Comparison of ENCODE assay signal across 9 mouse cellular contexts in the genomic region with DNA sequence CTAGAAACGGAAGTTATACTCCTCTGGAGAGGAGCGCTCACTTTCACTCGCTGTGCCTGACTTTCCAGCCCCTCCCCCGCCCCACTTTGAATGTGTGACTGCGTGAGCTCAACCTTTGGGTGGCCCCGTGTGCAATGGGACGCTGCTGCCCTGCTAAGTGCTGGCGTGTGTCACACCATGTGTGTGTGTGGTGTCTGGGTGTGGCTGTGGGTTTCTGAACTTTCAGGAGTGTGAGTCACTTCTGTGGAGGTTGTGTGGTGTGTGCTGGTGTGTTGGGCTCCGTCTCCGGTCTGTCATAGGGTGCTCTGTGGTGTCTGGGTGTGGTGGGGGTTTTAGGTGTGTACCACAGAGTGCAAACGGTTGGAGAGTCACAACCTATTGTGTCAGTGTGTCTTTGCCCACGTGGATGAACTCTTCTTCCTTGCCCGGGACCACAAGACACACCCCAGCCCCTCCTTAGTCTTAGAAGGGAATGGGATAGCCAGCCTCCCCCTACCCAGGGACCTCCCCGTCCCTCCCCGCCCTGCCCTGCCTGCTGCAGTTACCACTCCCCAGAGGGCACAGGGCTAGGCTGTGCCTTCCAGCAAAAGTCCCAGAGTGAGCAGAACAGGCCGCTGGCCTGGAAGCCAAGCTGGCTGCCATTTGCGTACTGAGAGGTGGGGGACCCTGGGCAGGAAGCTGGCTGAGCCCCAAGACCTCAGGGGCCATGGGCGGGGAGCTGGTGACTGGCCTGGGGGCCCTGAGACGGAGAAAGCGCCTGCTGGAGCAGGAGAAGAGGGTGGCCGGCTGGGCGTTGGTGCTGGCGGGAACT. TPM values are rescaled to one million over a fixed set of nuclear protein-coding genes. Genes with fewer than 3 reads are reported as not detected.
A peak's percentile ranks its signal among the peaks of the same experiment; 100 is the strongest.
DNase-seq lines count a peak whose midpoint lies in the region; ATAC-seq lines count a peak whose summit lies in the region.
"Had no signal": no experiment of that assay in that cellular context is flagged by ENCODE, and none has a peak within 500 bp of the region (broad histone marks: within the 10 kb centered on the region; RNA-seq: fewer than 3 reads in every experiment).

A gene (plus strand): TSS at position 533 of the 811 bp plus-strand sequence.

- H3K27me3 ChIP-seq in forebrain, embryonic 10.5 days (ENCODE audit: poor library complexity, severe bottlenecking), result 0 out of 2 replicates have a peak, but pooled peaks cover 3% of the 10 kb centered on the region
- no peaks in the 10 kb centered on the region for H3K27me3 ChIP-seq in forebrain, embryonic 15.5 days
- H3K27me3 ChIP-seq in neural tube, embryonic 12.5 days (replicated peaks), result no peaks in the 10 kb centered on the region; the same call in 1 of the 2 replicates

- no peaks in the 10 kb centered on the region for H3K36me3 ChIP-seq in forebrain, embryonic 10.5 days (replicated peaks)
- no peaks in the 10 kb centered on the region for H3K36me3 ChIP-seq in forebrain, embryonic 15.5 days
- H3K36me3 ChIP-seq in neural tube, embryonic 12.5 days, result no peaks in the 10 kb centered on the region
- H3K36me3 ChIP-seq: midbrain, embryonic 12.5 days had no signal

- H3K4me2 ChIP-seq in forebrain, embryonic 15.5 days (replicated peaks), result no peak within 1 kb of the TSS
- no peak within 1 kb of the TSS for H3K4me2 ChIP-seq in neural tube, embryonic 12.5 days (replicated peaks)
- H3K4me2 ChIP-seq: midbrain, embryonic 12.5 days had no signal

- H3K4me3 ChIP-seq in forebrain, embryonic 10.5 days, result peak within 1 kb of the TSS; percentile 26
- no peak within 1 kb of the TSS for H3K4me3 ChIP-seq in forebrain, embryonic 15.5 days
- H3K4me3 ChIP-seq in neural tube, embryonic 12.5 days, result no peak within 1 kb of the TSS
- H3K4me3 ChIP-seq: midbrain, embryonic 12.5 days had no signal

- no peak within 1 kb of the TSS for H3K9ac ChIP-seq in forebrain, embryonic 15.5 days (replicated peaks)
- H3K9ac ChIP-seq in neural tube, embryonic 12.5 days, result peak within 1 kb of the TSS; percentile 33; the same call in 1 of the 2 replicates
- H3K9ac ChIP-seq: midbrain, embryonic 12.5 days had no signal

- H3K27ac ChIP-seq in forebrain, embryonic 10.5 days, result peak within 1 kb of the TSS; percentile 79
- no peak within 1 kb of the TSS for H3K27ac ChIP-seq in forebrain, embryonic 15.5 days (replicated peaks)
- no peak within 1 kb of the TSS for H3K27ac ChIP-seq in neural tube, embryonic 12.5 days
- H3K27ac ChIP-seq: midbrain, embryonic 12.5 days had no signal

- ATAC-seq in forebrain, embryonic 15.5 days (replicated peaks), result no peak
- ATAC-seq in inflammation-experienced regulatory T-cells, adult 6 months, result peak; percentile 69
- ATAC-seq in neural tube, embryonic 12.5 days (ENCODE audit: low FRiP score, low read depth), result no peak

- H3K9me3 ChIP-seq in forebrain, embryonic 10.5 days, result no peaks in the 10 kb centered on the region
- H3K9me3 ChIP-seq in forebrain, embryonic 15.5 days, result no peaks in the 10 kb centered on the region
- H3K9me3 ChIP-seq in neural tube, embryonic 12.5 days, result no peaks in the 10 kb centered on the region
- H3K9me3 ChIP-seq: midbrain, embryonic 12.5 days had no signal

- 50% methylated on average over 23 of the region's 23 CpGs for WGBS in forebrain, embryonic 10.5 days
- WGBS in forebrain, embryonic 15.5 days, result 46% methylated on average over 23 of the region's 23 CpGs
- 48% methylated on average over 23 of the region's 23 CpGs for WGBS in neural tube, embryonic 12.5 days

- no peak for DNase-seq in forebrain, embryonic 10.5 days (ENCODE audit: extremely low spot score, low spot score)
- peak; percentile 93 for DNase-seq in CD4-positive, CD25-positive, alpha-beta regulatory T cell, adult 2 months (ENCODE audit: low read depth, low spot score)
- DNase-seq in embryo, embryonic 11 days, result no peak
- DNase-seq in adrenal gland, postnatal 36 days, result no peak
- no peak for DNase-seq in cerebellum, adult 11-12 months

- H3K4me1 ChIP-seq in forebrain, embryonic 10.5 days, result peaks cover 22% of the 10 kb centered on the region
- peaks cover 10% of the 10 kb centered on the region for H3K4me1 ChIP-seq in forebrain, embryonic 15.5 days
- H3K4me1 ChIP-seq in neural tube, embryonic 12.5 days, result peaks cover 19% of the 10 kb centered on the region

RNA-seq across cellular contexts. Expression of the gene that starts here (rescaled TPM):
- 3.8 and 5.1 TPM in 2 replicates for polyA plus RNA-seq in forebrain, embryonic 10.5 days (2016; fragmentation: Nextera tagmentation; extraction: Ambion mirVana)
- 0.56 and 0.63 TPM in 2 replicates for polyA plus RNA-seq in forebrain, embryonic 15.5 days (2015; fragmentation: Nextera tagmentation; extraction: Ambion mirVana)
- polyA plus RNA-seq in inflammation-experienced regulatory T-cells, adult 6 months (2017; shearing (Covaris generic)), result 100 to 1,000 TPM in 2 of 3 experiments, 10 to 100 TPM in 1; 79.1 to 131 (median 126) TPM
- 1.7 and 2.3 TPM in 2 replicates for polyA plus RNA-seq in neural tube, embryonic 12.5 days (2016; fragmentation: Nextera tagmentation; extraction: Ambion mirVana)
- 1 to 10 TPM in 1 of 2 experiments, under 1 TPM in 1; 0.79 to 1.3 TPM for total RNA-seq in adrenal gland, postnatal 36 days (2021)

Comparison
In these comparisons a context has a peak if more than half of its experiments do, and no peak if none do; other contexts are left out.
1. RNA of the gene that starts here (polyA plus RNA-seq): 79.1 to 131 TPM in inflammation-experienced regulatory T-cells, adult 6 months; 3.8 to 5.1 TPM in forebrain, embryonic 10.5 days, 1.7 to 2.3 TPM in neural tube, embryonic 12.5 days and 0.56 to 0.63 TPM in forebrain, embryonic 15.5 days; every median in the first group is over 10 times any median in the second.